Mouse (Mus musculus) CH12.LX (cell line): ENCODE data around the gene Tmppe. TPM values are rescaled to one million over a fixed set of nuclear protein-coding genes. Genes with fewer than 3 reads are reported as not detected.

Experiments used
- DNase-seq: peaks from one replicate; pipeline ENCODE4 v3.0.0-alpha.2; 2013; ENCODE audit errors: extremely low read depth
- H3K27ac ChIP-seq: 2 replicates; pipeline ENCODE4 v1.5.1; 2012; ENCODE audit warnings: low read depth, mild to moderate bottlenecking, control low read depth, moderate library complexity; ENCODE audit not compliant: insufficient read depth
- H3K27me3 ChIP-seq: replicated peaks from 2 replicates; pipeline ENCODE3; 2012; ENCODE audit warnings: inconsistent platforms
- H3K36me3 ChIP-seq, 2 experiments: replicated peaks in 1 of 2; 2 replicates each; pipeline versions ENCODE3 to v1.6.1; 2012; ENCODE audit warnings: inconsistent platforms in 1 of 2, low read length in 1 of 2, mild to moderate bottlenecking in 1 of 2, mixed read lengths in 1 of 2, moderate library complexity in 1 of 2; ENCODE audit not compliant: control insufficient read depth in 1 of 2, insufficient read depth in 1 of 2
- H3K4me1 ChIP-seq, 2 experiments: 2 replicates each; pipeline ENCODE4 v1.6.1; 2012; ENCODE audit warnings: inconsistent platforms in 1 of 2, moderate library complexity in 1 of 2; ENCODE audit not compliant: insufficient read depth in 2 of 2, control insufficient read depth in 1 of 2
- H3K4me2 ChIP-seq: 2 replicates; pipeline ENCODE4 v1.6.1; 2012; ENCODE audit warnings: low read depth, mild to moderate bottlenecking, control low read depth; ENCODE audit not compliant: poor library complexity, insufficient read depth, severe bottlenecking
- H3K4me3 ChIP-seq, 3 experiments: fragments of 150-350 bp in 1 of 3; sonication (generic) in 1 of 3; replicated peaks in 1 of 3; 2 replicates each; pipeline versions ENCODE3 to v1.5.1; 2011 to 2012; ENCODE audit warnings: low read depth in 2 of 3, low read length in 2 of 3, mild to moderate bottlenecking in 2 of 3, moderate library complexity in 2 of 3, control low read depth in 1 of 3, improper control_type of control experiment in 1 of 3, inconsistent platforms in 1 of 3, mixed read lengths in 1 of 3; ENCODE audit not compliant: poor library complexity in 1 of 3
- H3K79me2 ChIP-seq: replicated peaks from 2 replicates; pipeline ENCODE4 v1.6.1; 2012; ENCODE audit warnings: mild to moderate bottlenecking, moderate library complexity; ENCODE audit not compliant: control insufficient read depth, poor library complexity, insufficient read depth, severe bottlenecking; ENCODE audit errors: extremely low read depth
- H3K9ac ChIP-seq: 2 replicates; pipeline ENCODE4 v1.6.1; 2012; ENCODE audit warnings: low read depth, mild to moderate bottlenecking, control low read depth, moderate library complexity; ENCODE audit not compliant: insufficient read depth
- H3K9me3 ChIP-seq: replicated peaks from 2 replicates; pipeline ENCODE3; 2012; ENCODE audit warnings: low read length, inconsistent platforms, mixed read lengths
- BHLHE40 ChIP-seq: IDR thresholded peaks from 2 replicates; pipeline ENCODE4 v1.6.1; 2011; ENCODE audit warnings: mild to moderate bottlenecking, low read depth, low read length, improper control_type of control experiment
- CHD1 ChIP-seq: IDR thresholded peaks from 2 replicates; pipeline ENCODE4 v1.6.1; 2012; ENCODE audit warnings: low read depth, low read length, improper control_type of control experiment, inconsistent platforms
- CTCF ChIP-seq, 2 experiments: IDR thresholded peaks in 1 of 2; conservative IDR thresholded peaks in 1 of 2; 2 replicates each; pipeline ENCODE4 v1.5.1; 2011 to 2012; ENCODE audit warnings: low read depth in 2 of 2, low read length in 2 of 2, improper control_type of control experiment in 1 of 2, inconsistent platforms in 1 of 2, mild to moderate bottlenecking in 1 of 2, moderate library complexity in 1 of 2
- EP300 ChIP-seq: IDR thresholded peaks from 2 replicates; pipeline ENCODE4 v1.6.1; 2011; ENCODE audit warnings: low read length, improper control_type of control experiment
- GABPA ChIP-seq: IDR thresholded peaks from 2 replicates; pipeline ENCODE4 v1.6.1; 2012; ENCODE audit warnings: low read depth, low read length, improper control_type of control experiment, inconsistent platforms; ENCODE audit not compliant: insufficient replicate concordance
- HCFC1 ChIP-seq: IDR thresholded peaks from 2 replicates; pipeline ENCODE4 v1.6.1; 2012; ENCODE audit warnings: low read depth, mild to moderate bottlenecking, inconsistent platforms, low read length, improper control_type of control experiment
- MAZ ChIP-seq: IDR thresholded peaks from 2 replicates; pipeline ENCODE4 v1.6.1; 2012; ENCODE audit warnings: low read depth, mild to moderate bottlenecking, inconsistent platforms, low read length, improper control_type of control experiment, moderate library complexity
- MYC ChIP-seq: IDR thresholded peaks from 2 replicates; pipeline ENCODE4 v1.6.1; 2011; ENCODE audit warnings: low read depth, mild to moderate bottlenecking, improper control_type of control experiment, low read length
- NRF1 ChIP-seq: IDR thresholded peaks from 2 replicates; pipeline ENCODE4 v1.6.1; 2014; ENCODE audit warnings: low read depth, mild to moderate bottlenecking, inconsistent platforms, low read length, improper control_type of control experiment, moderate library complexity
- RAD21 ChIP-seq: IDR thresholded peaks from 2 replicates; pipeline ENCODE4 v1.6.1; 2011; ENCODE audit warnings: low read depth, mild to moderate bottlenecking, low read length, improper control_type of control experiment, moderate library complexity
- SMC3 ChIP-seq: IDR thresholded peaks from 2 replicates; pipeline ENCODE4 v1.6.1; 2011; ENCODE audit warnings: low read depth, low read length, improper control_type of control experiment
- TBP ChIP-seq: conservative IDR thresholded peaks from 2 replicates; pipeline ENCODE4 v1.6.1; 2011; ENCODE audit warnings: low read depth, low read length, improper control_type of control experiment
- UBTF ChIP-seq: IDR thresholded peaks from 2 replicates; pipeline ENCODE4 v1.6.1; 2012; ENCODE audit warnings: low read depth, mild to moderate bottlenecking, inconsistent platforms, low read length, improper control_type of control experiment, moderate library complexity
- ZKSCAN1 ChIP-seq: IDR thresholded peaks from 2 replicates; pipeline ENCODE4 v1.6.1; 2012; ENCODE audit warnings: low read depth, inconsistent platforms, low read length, improper control_type of control experiment, borderline replicate concordance
- ZMIZ1 ChIP-seq: IDR thresholded peaks from 2 replicates; pipeline ENCODE4 v1.6.1; 2012; ENCODE audit warnings: low read depth, mild to moderate bottlenecking, inconsistent platforms, low read length, improper control_type of control experiment
- ZNF384 ChIP-seq: IDR thresholded peaks from 2 replicates; pipeline ENCODE4 v1.6.1; 2012; ENCODE audit warnings: low read depth, low read length, improper control_type of control experiment, inconsistent platforms
- dilution Hi-C: fragments of 300-500 bp; cut with MboI; formaldehyde crosslinking; loops from 2 replicates; pipeline ENCODE4 v1.14.3; 2020; ENCODE audit warnings: low sequenced_read_pairs; ENCODE audit not compliant: extremely low pct_unique_long_range_greater_than_20kb, extremely low pct_ligation_motif_present
- in situ Hi-C: fragments of 300-500 bp; cut with MboI; formaldehyde crosslinking; loops from 3 replicates; pipeline ENCODE4 v1.14.3; 2019; ENCODE audit warnings: low sequenced_read_pairs, low pct_ligation_motif_present, low pct_unique_long_range_greater_than_20kb, mixed read lengths
- polyA plus RNA-seq: library from polyadenylated mRNA; unstranded; fragments of >175 nt; gene quantifications from 2 replicates; pipeline ENCODE4 v1.2.1, GENCODE M21; 2012; ENCODE audit warnings: low read depth; ENCODE audit not compliant: insufficient read length
- total RNA-seq, 2 experiments: library from RNA; depleted of rRNA; stranded (reverse); fragments of 300-350 nt in 1 of 2; fragments of >200 nt in 1 of 2; gene quantifications; 2 replicates each; pipeline ENCODE4 v1.2.3; 2012 to 2014

The Tmppe gene
- total and polyA plus RNA-seq, 3 experiments, result 3.2 to 8.2 (median 7.3) TPM

GRCm38 (mm10) chr9:114435668-114436067 lies 34.8 kb downstream of the Tmppe start:
- no peak overlapping the region for H3K27ac ChIP-seq
- no peak for DNase-seq
- dilution Hi-C loops, result no loop called here

DNA sequence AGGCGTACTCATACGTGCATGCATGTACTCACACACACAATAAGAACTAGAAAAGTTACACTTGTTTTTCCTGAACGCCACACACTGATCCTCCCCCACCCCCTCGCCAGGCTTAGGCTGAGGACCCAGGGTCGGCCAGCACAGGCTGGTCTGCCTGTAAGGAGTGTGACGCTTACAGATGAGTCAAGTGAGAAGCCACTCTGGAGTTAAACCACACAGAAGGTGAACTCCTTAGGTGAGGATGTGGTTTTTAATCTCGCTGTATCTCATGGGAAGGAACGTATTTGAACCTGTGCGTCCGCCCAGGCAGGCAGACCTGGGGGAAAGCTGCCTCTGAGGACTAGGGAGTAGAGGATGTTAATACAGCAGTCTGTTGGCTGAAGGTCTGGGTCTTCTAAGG lies 39.6 kb downstream of the Tmppe start:
- DNase-seq, result no peak
- TF ChIP-seq UBTF, result no peak
- TF ChIP-seq GABPA, result no peak
- no peak for TF ChIP-seq HCFC1
- TF ChIP-seq NRF1, result no peak
- no peak for TF ChIP-seq CTCF (conservative IDR thresholded peaks at IDR 0.05 in 1 of 2, IDR thresholded peaks at IDR 0.05 in 1 of 2; ENCODE audit: low read depth in 2 of 2, low read length in 2 of 2)
- no peak for TF ChIP-seq BHLHE40
- TF ChIP-seq MAZ, result no peak
- TF ChIP-seq EP300, result no peak
- H3K9ac ChIP-seq, result no peak overlapping the region
- no peak overlapping the region for H3K27ac ChIP-seq
- H3K79me2 ChIP-seq, result no peaks in the 10 kb centered on the region
- no peak overlapping the region for H3K4me2 ChIP-seq
- in situ Hi-C loops, result no loop called here
- H3K4me1 ChIP-seq, result peaks cover 0 to 12% of the 10 kb centered on the region in 2 experiments; a peak in 2 of 4 replicates
- peaks cover 11% of the 10 kb centered on the region for H3K9me3 ChIP-seq
- H3K36me3 ChIP-seq, result peaks cover 3 to 62% of the 10 kb centered on the region in 2 experiments
- no peak overlapping the region for H3K4me3 ChIP-seq
- dilution Hi-C loops, result no loop called here
- no peaks in the 10 kb centered on the region for H3K27me3 ChIP-seq

More at GRCm38 (mm10) chr9:114435668-114436067, 34.8 kb downstream of the Tmppe start:
- in situ Hi-C loops, result no loop called here
- TF ChIP-seq CTCF (conservative IDR thresholded peaks at IDR 0.05 in 1 of 2, IDR thresholded peaks at IDR 0.05 in 1 of 2; ENCODE audit: low read depth in 2 of 2, low read length in 2 of 2), result peak in 1 of 2 experiments; percentile 40; a peak in 2 of 4 replicates
- TF ChIP-seq CHD1, result no peak
- peak; percentile 31 for TF ChIP-seq RAD21
- peak; percentile 41 for TF ChIP-seq SMC3
- TF ChIP-seq ZNF384, result peak; percentile 92
- no peak for TF ChIP-seq MYC
- no peak for TF ChIP-seq ZMIZ1
- TF ChIP-seq TBP, result no peak
- H3K4me3 ChIP-seq, result no peak overlapping the region
- H3K4me2 ChIP-seq, result no peak overlapping the region
- no peak overlapping the region for H3K9ac ChIP-seq
- no peaks in the 10 kb centered on the region for H3K27me3 ChIP-seq
- peaks cover 0 to 6% of the 10 kb centered on the region in 2 experiments; a peak in 2 of 4 replicates for H3K4me1 ChIP-seq
- no peaks in the 10 kb centered on the region for H3K79me2 ChIP-seq
- H3K9me3 ChIP-seq, result no peaks in the 10 kb centered on the region
- peaks cover 14 to 68% of the 10 kb centered on the region in 2 experiments for H3K36me3 ChIP-seq

GRCm38 (mm10) chr9:114442225-114442624 lies 41.3 kb downstream of the Tmppe start:
- Histone ChIP-seq H3K27ac (no peak overlapping the region), H3K27me3 (no peaks in the 10 kb centered on the region)

More at GRCm38 (mm10) chr9:114442225-114442624, 41.3 kb downstream of the Tmppe start:
- DNase-seq, result no peak
- Histone ChIP-seq H3K4me3 (no peak overlapping the region), H3K79me2 (no peaks in the 10 kb centered on the region), H3K9ac (no peak overlapping the region), H3K9me3 (peaks cover 11% of the 10 kb centered on the region), H3K36me3 (peaks cover 3 to 53% of the 10 kb centered on the region in 2 experiments), H3K4me2 (no peak overlapping the region), H3K4me1 (peaks cover 7 to 22% of the 10 kb centered on the region in 2 experiments; a peak in 3 of 4 replicates)
- in situ Hi-C loops (no loop called here), dilution Hi-C loops (no loop called here)
- TF ChIP-seq ZKSCAN1, result no peak
